Mouse (Mus musculus): ENCODE data around the gene Fbxo4. TPM values are rescaled to one million over a fixed set of nuclear protein-coding genes. Genes with fewer than 3 reads are reported as not detected.

Fbxo4 gene
- polyA plus RNA-seq (2015; fragmentation: Nextera tagmentation; extraction: Ambion mirVana) = 7.0 and 7.5 TPM in 2 replicates

GRCm38 (mm10) chr15:3979061-3979848 is at the start of gene Fbxo4:
Gene Fbxo4, minus strand, starts transcription at chr15:3979573.

DNA sequence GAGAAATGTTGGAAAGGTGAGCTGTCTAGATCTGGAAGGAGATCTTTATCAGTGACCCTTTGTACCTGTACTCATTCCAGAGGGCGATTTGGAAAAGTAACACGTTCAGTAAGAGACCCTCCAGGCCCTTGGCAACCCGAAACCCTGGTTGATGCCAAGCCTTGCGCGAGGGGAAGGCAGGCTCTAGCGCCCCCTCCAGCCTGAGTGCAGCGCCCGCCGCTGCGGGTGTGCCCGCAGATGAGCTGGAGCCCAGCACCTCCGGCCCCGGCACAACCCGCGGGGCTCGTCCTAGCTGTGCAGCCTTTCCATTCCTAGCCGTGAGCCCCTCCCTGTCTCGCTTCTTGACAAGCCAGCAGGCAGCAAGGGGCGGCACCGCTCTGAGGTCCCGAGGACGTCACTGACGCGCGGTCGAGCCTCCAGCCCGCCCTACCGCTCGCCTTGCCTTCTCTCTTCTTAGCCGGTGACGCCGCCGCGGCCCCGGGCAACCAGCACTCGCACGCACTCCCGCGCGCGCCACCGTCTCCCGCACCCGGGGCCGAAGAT is 46.9 kb upstream of the Fbxo4 start, which contains the start of gene Oxct1:
Oxct1 (plus strand) TSS at position 153 of the 543 bp plus-strand sequence.

DNA sequence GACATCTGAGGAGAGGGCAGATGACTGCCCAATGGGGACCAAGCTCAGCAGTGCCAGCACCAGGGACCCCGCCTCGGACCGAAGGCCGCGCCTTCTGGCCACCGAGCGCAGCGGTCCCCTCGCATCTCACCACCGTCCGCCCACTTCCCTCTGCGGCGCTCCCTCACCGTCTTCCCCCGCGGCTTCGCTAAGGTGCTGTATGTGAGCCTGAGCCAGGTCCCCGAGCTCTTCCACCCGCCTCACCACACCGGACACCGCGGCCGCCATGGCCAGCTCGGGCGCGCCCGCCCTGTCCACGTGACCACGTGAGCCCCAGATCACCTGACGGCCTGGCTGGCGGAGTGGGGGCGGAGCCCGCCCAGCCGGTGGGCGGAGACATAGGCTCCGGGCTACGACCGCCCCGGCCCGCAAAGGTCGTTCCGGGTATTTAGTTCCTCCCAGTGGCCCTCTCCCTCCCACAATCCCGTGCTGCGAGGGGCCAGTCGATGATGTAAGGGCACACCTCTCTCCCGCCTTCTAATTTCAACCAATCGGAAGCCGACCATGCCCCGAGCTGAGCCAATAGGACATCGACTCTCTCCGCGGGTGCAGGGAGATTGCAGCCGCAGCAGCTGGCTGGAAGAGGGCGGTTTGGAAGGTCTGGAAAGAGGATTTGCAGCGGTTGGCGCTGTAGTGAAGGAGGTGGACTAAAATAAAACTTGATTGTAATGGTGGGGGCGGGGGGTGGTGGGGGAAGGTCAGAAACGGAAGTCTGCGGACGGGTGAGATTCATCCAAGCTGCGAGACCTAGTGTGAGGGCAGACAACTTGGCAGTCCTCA is 16.3 kb upstream of the Fbxo4 start, which contains the start of gene AW549877:
AW549877 (minus strand) TSS at position 297 of the 819 bp plus-strand sequence.

Other genes with a start within 250 kb of the Fbxo4 start
- gene AW549877, start 16.2 kb upstream of the Fbxo4 start, polyA plus RNA-seq (2015; fragmentation: Nextera tagmentation; extraction: Ambion mirVana) = 5.9 and 6.5 TPM in 2 replicates
- gene Oxct1, start 46.8 kb upstream of the Fbxo4 start, polyA plus RNA-seq (2015; fragmentation: Nextera tagmentation; extraction: Ambion mirVana) = 35.7 and 39.5 TPM in 2 replicates

Data from spleen, postnatal 0 days (tissue).